Mouse (Mus musculus): ENCODE measurements around the gene Vmn1r49.
"Not testable (repeated sequence)": the region's sequence is repeated elsewhere in the genome, so short reads cannot be mapped to it uniquely, and the experiment has no call there.

DNA sequence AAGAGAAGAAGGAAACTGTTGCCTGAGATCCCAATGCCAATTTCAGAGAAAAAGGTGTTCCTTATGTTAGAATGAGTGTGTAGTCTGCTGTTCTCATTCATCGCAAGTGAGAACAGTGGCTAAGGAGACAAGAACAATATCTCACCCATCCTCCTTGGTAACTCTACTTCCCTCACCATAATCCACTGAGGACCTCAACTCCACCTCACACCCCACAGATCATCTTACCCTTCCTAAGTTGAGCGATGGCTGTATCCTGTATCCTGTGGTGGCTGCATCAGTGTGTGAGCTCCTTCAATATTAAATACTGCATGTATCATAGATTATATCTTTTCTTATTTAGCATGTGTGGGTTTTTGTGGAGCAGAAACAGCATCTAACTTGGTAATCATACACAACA, 41.6 kb downstream of the Vmn1r49 start, which contains the start of gene Vmn1r48:
- TF ChIP-seq CTCF (IDR thresholded peaks at IDR 0.05; ENCODE audit: low read depth, low read length); EP300 (IDR thresholded peaks at IDR 0.05; ENCODE audit: insufficient read depth, low read depth, low read length): not testable (repeated sequence)
